Mouse (Mus musculus): Measurements from ENCODE around the gene Commd7.
"Not testable (repeated sequence)": the region's sequence is repeated elsewhere in the genome, so short reads cannot be mapped to it uniquely, and the experiment has no call there.

Gene Commd7

GRCm38 (mm10) chr2:153631976-153632870 is at the start of gene Commd7:
TSS of gene Commd7 (minus strand) at chr2:153632781.
- DNase-seq: peak; percentile 93

GRCm38 (mm10) chr2:153679959-153680358 is 47.4 kb upstream of the Commd7 start:
- DNase-seq: no peak

GRCm38 (mm10) chr2:153677550-153677949 is 45.0 kb upstream of the Commd7 start:
- no peak for DNase-seq

DNA sequence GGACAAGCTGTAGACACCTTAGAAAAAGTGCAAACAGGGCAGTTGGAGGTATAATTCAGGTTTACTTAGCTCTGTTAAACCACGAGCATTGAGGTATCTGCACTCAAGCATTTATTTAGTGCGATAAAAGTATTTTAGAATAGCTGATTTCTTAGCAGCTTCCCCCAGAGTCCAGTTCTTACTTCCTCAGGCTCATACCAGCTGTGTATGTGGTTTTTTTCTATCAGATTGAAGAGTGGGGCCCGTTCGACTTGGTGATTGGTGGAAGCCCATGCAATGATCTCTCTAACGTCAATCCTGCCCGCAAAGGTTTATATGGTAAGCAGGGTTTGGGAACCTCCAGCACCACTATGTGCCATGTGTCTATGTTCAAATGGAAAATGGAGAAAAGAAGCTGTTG is 44.4 kb upstream of the Commd7 start:
- no peak for DNase-seq

- DNase-seq: not testable (repeated sequence)
Observed at GRCm38 (mm10) chr2:153675364-153675763, 42.8 kb upstream of the Commd7 start.

- no peak for DNase-seq
Observed at GRCm38 (mm10) chr2:153672619-153673018, 40.0 kb upstream of the Commd7 start.

- no peak for DNase-seq
Observed at GRCm38 (mm10) chr2:153670111-153670510, 37.5 kb upstream of the Commd7 start.

DNA sequence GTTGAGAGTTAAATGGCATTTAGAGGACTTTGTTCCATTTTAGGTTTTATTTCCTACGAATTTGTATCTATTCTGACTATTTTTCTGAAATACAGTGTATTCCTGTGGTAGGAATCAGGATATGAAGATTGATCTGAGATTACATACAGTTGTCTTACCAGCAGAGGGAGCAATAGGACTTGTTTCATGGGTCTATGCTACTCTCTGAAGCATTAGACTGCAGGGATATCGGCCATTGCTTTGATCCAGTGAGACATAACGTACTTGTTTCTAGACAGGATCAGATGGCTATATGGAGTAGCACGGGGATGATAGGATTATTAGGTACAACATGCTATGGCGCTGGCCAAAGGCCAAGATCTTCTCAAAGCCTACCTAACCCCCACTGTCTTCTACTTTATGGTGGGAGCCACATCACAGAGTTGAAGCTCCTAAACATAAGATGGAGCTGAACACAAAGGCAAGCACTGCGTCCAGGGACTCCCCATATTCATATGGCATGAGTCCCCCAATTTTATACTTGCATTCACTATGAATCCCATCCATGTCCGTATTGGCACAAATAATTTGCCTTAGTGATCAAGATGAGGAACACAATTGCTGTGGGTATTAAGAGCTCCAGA is 36.3 kb upstream of the Commd7 start:
- no peak for DNase-seq

DNA sequence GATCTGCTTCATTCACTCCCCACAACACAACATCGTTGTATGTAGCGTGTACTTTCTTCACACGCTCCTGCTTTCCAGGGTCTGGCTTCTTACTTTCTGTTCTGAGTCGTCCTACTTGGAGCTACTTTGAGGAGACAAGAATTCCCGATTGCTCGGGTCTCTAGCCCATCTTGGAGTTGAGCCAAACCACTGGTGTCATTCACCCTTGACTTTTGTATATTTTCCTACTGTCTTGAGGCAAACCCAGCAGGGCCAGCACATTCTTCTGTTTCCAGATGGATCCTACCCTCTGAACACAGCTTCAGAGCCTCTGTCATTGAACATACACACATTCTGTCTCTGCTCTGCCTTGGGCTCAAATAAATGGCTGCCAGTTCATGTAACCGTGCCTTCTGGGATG is 32.8 kb upstream of the Commd7 start:
- no peak for DNase-seq

GRCm38 (mm10) chr2:153660616-153661015 is 28.0 kb upstream of the Commd7 start:
- no peak for DNase-seq

DNA sequence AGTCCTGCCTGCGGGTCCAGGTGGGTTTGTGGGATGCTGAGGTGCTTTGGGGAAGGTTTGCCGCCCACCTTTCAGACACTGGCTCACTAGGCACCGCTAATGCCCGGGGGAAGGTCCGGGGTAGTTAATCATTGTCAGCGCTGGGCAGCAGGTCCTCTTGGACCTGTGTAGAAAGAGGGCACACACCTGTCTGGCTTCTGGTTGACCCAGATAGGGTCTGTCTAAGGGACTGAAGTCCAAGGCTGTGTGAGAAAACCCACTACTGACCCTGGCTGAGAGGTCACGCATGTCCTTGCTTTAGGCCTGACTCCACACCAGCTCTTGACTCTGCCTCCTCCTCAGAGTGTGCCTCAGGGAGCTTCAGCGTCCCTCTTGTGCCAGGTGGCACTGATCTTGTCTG is 25.1 kb upstream of the Commd7 start:
- DNase-seq: not testable (repeated sequence)

GRCm38 (mm10) chr2:153651681-153652080 is 19.1 kb upstream of the Commd7 start:
- no peak for DNase-seq

GRCm38 (mm10) chr2:153650014-153650687 is 17.6 kb upstream of the Commd7 start:
- DNase-seq: peak; percentile 68

- peak; percentile 74 for DNase-seq
Observed at GRCm38 (mm10) chr2:153649298-153650013, 16.9 kb upstream of the Commd7 start, which contains the start of gene Dnmt3b. TSS of gene Dnmt3b (plus strand) at chr2:153649450.

GRCm38 (mm10) chr2:153648773-153649297 is 16.3 kb upstream of the Commd7 start:
- DNase-seq: no peak

- DNase-seq: no peak
Observed at GRCm38 (mm10) chr2:153642999-153643398, 10.4 kb upstream of the Commd7 start.

- no peak for DNase-seq
Observed at GRCm38 (mm10) chr2:153642496-153642895, 9.9 kb upstream of the Commd7 start.

- peak; percentile 47 for DNase-seq
Observed at GRCm38 (mm10) chr2:153638977-153639680, 6.5 kb upstream of the Commd7 start.

DNA sequence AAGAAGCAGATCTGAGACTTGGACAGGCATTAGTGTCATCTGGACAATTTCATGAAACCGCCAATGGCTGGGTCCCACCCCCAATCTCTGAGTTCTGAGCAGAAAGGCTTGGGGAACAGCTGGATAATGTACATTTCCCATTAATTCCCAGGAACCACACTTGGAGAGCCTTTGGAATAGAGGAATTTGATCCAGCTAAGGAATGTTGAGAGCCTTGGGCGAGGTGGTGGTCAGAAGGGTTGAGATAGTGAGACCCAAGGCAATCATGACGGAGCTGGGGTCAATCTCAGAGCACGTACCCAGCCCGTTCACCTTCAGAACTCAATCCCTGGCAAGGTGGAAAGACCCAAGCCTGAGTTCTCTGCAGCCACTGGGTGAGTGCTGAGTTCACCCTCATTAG is 678 bp upstream of the Commd7 start:
- DNase-seq: no peak

DNA sequence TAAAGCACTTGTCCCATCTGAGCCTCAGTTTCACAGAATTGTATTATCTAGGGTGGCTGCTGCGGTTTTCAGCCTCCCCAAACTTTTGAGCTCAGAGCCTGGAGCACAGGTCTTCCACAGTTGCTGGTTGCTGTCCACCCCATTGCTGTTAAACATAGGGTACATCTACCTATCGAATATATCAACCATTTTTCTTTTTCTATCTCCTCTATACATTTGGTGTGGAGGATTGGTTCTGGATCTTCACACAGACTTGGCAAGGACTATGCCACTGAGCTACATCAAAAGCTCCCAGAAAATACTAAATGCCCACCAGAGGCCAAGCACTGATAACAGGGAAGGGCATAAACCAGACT is 268 bp upstream of the Commd7 start:
- no peak for DNase-seq

DNA sequence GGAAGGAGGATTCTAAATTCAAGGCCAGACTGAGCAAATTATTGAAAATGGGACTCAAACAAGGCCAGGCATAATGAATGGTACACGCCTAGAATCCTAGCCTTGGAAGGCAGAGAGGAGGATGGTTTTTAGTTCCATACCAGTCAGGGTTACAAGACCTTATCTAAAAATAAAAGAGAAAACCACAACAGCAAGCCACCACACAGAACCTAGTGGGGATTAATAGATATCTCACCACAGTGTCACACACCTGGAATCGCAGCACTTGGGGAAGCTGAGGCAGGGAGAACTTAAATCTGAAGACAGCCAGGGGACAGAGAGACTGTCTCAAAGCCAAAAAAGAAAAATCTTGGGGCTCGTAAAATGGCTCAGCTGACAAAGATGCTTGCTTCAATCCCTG is 1.6 kb downstream of the Commd7 start:
- no peak for DNase-seq

GRCm38 (mm10) chr2:153622449-153622848 is 10.1 kb downstream of the Commd7 start:
- DNase-seq: no peak
